Mouse (Mus musculus): Measurements from ENCODE around the gene Dnpep.

Dnpep gene

DNA sequence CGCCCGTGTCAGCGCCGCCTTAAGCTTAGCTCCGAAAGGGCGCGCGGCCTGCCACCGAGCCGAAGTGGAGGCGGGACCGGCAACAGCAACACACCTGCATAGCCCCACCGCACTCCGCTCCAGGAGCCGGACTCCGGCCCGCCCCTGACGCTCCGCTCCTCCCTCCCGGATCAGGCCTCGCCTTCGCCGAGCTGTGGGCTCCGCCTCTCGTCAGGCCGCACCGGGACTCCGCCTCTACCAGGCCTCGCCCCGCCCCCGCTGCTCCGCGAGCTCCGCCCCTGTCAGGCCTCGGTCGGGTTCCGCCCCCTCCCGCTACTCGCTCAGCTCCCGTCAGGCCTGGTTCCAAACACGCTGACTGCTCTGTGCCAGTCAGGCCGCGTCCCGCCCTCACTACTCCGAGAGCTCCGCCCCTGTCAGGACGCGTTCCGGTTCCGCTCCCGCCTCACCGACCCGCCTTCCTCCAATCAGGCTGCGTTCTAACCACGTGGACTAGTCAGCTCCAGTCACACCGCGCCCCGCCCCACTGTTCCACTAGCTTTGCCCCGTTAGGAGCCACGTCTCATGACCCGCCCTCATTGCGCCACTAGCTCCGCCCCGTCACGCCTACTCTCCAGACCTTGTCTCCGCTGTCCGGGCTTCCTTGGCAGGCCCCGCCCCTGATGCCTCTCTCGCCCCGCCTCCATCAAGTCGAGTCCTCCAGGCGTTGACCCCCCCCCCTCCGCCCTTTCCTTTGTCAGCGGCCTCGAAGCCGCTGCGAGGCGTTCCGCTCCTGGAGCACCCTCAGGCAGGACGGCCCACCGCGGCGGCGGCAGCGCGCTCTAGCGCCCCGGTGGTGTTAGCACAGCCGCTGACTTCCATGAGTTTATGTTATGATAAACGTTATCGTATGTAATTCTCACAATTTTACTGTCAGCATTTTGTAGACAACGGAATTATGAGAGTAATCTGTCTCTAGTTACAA is at the start of gene Dnpep:
Gene Dnpep, minus strand, starts transcription at position 750 of the 961 bp plus-strand sequence.
- peak; percentile 100 for DNase-seq (ENCODE audit: low read depth)

DNA sequence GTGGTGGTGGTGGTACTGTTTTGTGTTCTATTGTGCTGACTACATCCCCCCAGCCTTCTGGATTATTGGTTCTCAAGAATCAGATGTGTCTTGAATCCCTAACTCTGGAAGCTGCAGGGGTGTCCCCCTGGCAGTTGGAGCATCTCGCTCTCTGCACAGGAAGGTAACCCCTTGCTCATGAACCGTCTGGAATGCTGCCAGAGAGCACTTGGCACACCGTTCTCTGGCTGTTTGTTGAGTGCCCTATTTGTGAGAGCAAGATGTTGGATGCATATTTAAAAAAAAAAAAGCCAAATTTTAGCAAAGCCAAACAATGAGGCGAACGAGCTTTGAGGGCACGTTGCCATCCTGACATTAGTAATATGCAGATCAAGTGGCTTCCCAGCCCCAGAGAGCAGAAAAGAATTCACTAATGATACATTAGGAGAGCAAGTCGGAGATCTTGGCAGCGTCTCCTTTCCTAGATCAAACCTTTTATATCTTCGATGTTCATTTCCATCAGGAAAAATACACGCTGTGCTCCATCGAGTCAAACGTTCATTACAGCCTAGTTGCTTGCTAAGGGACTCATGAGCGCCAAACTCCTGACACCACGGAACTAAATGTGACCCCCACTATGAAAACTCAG is 47.8 kb upstream of the Dnpep start:
- no peak for DNase-seq (ENCODE audit: low read depth)

GRCm38 (mm10) chr1:75363868-75364267 is 46.1 kb upstream of the Dnpep start:
- no peak for DNase-seq (ENCODE audit: low read depth)

GRCm38 (mm10) chr1:75361750-75362149 is 44.0 kb upstream of the Dnpep start:
- DNase-seq (ENCODE audit: low read depth), result no peak

GRCm38 (mm10) chr1:75361123-75361522 is 43.3 kb upstream of the Dnpep start:
- no peak for DNase-seq (ENCODE audit: low read depth)

GRCm38 (mm10) chr1:75360112-75361031 is 42.6 kb upstream of the Dnpep start, which contains the start of gene Des:
TSS of gene Des (plus strand) at chr1:75360329.
- DNase-seq (ENCODE audit: low read depth), result no peak

DNA sequence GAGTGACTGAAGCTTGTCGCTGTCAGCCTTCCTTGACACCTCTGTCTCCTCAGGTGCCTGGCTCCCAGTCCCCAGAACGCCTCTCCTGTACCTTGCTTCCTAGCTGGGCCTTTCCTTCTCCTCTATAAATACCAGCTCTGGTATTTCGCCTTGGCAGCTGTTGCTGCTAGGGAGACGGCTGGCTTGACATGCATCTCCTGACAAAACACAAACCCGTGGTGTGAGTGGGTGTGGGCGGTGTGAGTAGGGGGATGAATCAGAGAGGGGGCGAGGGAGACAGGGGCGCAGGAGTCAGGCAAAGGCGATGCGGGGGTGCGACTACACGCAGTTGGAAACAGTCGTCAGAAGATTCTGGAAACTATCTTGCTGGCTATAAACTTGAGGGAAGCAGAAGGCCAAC is 41.6 kb upstream of the Dnpep start:
- DNase-seq (ENCODE audit: low read depth), result no peak

- DNase-seq (ENCODE audit: low read depth), result no peak
Observed at GRCm38 (mm10) chr1:75358009-75358408, 40.2 kb upstream of the Dnpep start.

DNA sequence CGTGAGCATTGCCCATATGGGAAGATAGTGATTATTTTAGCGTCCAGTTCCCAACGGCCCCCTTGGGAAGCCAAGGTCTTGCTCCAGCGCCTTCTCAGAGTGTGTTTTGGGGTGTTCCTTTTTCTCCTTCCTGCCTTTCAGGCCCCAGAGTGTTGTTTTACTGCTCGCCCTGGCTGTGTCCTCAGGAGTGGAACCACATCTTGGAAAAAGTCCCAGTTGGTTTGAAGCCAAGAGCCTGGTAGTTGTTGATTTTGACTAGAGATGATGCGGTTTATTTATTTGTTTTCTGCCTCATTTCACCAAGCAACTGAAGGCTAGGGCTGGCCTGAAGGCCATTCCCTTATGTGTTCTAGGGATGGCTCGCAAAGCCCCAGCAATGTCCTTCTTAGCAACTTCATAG is 39.5 kb upstream of the Dnpep start:
- DNase-seq (ENCODE audit: low read depth), result no peak

- DNase-seq (ENCODE audit: low read depth), result no peak
Observed at GRCm38 (mm10) chr1:75349275-75349674, 31.5 kb upstream of the Dnpep start.

- no peak for DNase-seq (ENCODE audit: low read depth)
Observed at GRCm38 (mm10) chr1:75347279-75347678, 29.5 kb upstream of the Dnpep start.

DNA sequence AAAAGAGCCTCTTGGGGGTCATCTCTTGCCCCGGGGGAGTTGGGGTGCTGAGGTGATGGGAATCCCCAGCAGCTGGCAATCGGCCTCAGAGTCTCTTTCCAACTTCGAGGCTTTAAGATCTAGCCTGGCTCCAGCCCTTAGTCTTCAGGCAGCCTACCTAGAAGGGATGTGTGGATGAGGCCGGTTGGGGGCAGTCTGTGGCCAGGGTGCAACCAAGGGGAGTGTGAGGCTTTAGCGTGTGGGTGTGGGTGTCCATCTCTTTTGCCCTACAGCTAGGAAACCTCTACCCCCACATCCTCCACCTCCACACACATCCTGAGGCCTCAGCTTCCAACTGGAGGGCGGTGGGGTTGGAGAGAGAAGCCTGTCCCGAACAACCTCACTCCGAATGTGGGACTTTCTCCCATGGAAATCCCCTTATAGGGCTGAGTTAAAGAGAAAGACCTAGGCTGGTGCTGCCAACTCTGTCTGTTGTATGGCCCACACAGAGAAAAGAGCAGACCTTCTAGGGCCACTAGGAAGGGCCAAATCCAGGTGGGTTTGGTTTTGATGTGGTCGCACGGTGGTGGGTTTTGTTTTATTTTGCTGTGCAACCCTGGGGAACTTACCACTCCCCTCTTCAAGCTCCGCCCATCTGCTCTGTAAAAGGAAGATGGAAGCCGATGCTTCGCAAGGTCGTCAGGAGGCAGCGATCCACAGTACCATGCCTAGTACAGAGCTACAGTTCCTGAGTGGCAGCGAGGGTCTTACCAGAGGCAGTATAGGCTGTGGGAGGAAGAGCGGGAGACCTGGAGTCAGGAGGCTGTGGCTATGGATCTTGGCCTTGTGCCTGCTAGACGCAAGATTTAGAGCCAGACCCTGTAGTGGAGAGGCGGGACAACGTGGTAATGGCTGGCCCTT is 27.5 kb upstream of the Dnpep start:
- no peak for DNase-seq (ENCODE audit: low read depth)

DNA sequence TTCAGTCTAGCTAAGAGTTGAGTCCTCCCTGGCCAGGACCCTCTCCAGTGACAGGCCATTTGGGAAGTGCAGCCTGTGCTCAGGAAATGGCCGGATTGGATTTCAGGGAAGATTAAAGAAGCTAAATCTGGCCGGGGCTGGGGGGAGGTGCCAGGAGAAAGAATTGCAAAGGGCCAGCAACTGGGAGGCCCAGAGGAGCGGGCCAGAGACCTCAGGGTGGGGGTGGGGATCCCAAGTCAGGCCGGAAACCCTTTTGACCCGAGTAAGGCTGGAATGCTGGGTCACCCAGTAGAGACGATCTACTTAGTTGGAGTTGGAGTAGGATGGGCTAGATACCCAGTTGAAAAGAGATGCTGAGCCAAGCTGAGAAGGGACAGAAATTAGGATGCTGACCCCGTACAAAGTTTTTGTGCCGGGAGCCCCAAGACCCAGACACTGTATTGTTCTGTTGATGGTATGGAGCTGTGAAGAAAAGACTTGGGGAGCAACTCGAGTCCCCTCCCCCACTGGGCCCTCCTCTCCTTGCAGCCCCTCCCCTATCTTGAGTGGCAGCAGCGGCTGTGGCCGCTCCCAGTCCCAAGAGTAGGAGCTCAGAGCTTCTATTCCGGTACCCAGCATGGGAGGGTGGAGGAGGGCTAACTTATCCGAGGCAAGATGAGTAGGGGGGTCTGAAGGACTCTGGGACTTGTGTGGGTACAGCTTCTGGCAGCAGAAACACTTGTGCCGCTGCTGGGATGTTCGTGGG is 26.7 kb upstream of the Dnpep start:
- DNase-seq (ENCODE audit: low read depth), result no peak

DNA sequence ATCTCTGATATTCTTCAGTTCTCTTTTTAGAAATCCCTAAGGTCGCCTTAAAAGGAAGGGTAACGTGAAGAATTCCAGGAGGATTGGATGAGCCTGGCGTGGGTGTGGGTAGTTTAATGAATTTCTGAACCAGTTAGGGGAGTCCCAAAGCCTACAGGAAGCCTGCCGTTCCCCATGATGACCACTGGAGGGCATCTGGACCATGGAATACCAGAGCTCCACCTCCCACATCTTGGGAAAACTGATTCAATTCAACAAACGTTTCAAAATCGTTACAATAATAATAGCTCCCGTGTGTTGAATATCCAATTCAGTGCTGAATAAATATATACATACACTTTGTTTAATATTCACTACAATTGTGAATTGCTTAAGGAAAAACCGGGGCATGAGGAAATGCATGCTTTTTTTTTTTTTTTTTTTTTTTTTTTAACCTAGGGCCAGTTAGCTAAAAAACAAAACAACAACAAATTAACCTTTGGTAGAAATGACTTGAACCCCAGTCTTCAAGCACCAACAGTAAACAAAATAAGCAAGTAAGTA is 25.2 kb upstream of the Dnpep start:
- peak; percentile 18 for DNase-seq (ENCODE audit: low read depth)

DNA sequence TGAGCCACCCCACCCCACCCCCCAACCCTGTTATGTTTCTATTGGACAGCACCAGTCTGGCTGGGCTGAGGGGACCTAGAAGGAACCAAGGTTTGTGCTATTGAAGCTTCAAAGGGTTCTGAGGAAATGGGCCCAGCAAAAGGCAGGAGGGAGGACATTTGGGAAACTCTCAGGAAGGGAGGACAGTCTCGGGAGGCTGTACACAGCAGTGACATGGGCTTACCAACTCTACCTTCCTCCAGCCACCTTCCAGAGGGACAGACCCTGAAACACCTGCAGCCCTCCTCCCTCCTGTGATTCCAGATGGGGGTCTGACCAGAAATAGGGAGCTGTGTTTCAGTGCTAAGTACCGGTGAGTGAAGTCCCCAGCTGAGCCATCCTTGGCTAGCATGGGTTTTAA is 22.7 kb upstream of the Dnpep start:
- DNase-seq (ENCODE audit: low read depth), result no peak

- DNase-seq (ENCODE audit: low read depth), result no peak
Observed at GRCm38 (mm10) chr1:75339337-75339736, 21.5 kb upstream of the Dnpep start.

DNA sequence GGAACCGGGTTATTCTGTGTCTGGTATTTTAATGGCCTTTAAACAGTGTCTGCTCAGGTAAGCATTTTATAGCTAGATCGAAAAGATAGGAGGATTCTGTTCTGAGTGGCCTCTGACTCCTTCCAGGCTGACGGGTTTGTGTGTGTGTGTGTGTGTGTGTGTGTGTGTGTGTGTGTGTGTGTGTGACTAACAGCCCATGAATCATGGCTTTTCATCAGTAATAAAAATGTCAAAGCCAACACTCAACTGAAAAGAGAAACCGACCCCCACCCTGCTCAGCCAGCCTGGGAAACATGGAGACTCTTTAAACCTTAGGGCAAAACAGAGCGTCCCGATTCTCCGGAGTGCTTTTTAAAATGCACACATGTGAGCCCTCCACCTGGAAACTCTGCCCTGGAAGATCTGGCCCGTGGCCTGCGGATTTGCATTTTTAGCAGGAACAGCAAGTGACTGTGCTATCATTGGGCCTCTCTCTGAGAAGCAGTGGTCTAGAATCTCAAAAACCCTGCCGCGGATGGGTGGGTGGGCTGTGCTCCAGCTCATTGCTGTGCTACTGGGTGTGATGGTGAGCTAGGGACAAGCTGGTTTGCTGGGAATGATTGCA is 20.4 kb upstream of the Dnpep start:
- no peak for DNase-seq (ENCODE audit: low read depth)

DNA sequence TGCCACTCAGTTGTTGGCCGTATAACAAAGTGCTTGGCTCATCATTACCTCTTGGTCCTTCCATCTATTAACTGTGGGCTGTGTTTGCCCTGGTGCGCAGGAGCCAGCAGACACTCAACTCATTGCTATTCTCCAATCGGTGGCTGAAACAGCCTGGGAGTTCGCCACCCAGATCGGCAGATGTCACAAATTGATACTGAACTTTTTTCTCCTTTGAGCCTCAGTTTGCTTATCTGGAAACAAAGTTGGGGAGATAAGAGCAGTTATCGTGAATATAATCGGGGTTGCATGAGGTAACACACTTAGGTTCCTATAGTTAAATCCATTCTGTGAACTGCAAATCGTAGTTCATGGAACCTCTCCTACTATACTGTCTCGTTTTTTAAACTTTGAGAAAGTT is 19.3 kb upstream of the Dnpep start:
- no peak for DNase-seq (ENCODE audit: low read depth)

- DNase-seq (ENCODE audit: low read depth), result no peak
Observed at GRCm38 (mm10) chr1:75336461-75336860, 18.7 kb upstream of the Dnpep start.

DNA sequence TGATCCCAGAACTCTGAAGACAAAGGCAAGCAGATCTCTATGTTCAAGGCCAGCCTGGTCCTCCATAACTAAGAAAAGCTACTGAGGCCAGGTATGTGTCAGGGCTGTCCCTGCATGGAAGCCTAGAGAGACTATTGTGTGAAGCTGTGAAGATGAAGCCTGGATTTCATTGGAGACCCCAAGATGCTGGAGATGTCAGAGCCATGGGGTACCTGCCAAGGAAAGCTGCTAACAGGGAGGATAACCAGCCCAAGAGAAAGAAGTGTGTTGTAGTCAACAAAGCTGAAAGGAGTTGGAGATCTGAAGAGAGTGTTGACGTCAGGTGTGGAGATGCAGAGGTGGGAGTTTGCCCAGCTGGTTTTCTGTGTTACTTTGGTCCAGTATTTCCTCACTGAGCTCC is 13.5 kb upstream of the Dnpep start:
- no peak for DNase-seq (ENCODE audit: low read depth)
